Mouse (Mus musculus) fibroblast of lung, adult 2 months (primary cell): ENCODE results near the gene Fam83e.
A peak's percentile ranks its signal among the peaks of the same experiment; 100 is the strongest.

Experiments
- DNase-seq: peaks from one replicate; pipeline ENCODE4 v3.0.0-alpha.2; 2011; ENCODE audit warnings: low read depth

The Fam83e gene

DNA sequence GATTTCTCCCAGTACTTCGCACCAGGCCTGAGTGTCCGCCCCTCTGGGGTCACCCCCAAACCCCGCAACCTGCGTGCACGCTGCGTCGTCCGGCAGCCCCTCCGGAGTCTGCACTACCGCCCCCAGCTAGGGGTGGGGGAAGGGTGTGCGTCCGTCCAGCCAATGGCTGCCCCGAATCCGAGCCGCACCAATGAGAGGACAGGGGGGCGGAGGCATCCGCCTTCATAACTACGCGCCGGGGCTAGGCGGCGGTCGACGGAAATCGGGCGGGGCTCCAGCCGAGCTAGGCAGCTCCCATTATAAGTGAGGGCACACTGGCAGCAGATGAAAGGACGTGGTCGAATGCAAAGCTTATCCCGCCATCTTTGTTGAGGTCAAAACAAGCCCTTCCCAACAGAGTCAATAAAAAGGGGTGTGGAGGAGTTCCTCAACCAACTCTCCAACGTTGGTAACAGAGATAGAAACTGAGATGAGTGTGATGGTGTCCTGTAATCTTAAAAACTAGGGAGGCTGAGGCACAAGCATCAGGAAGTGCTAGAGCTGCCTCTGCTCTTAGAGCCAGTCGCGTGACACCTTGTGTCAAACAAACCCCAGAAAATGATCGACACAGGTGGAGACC is 5.8 kb upstream of the Fam83e start, which contains the start of gene Rpl18:
Gene Rpl18, plus strand, starts transcription at position 368 of the 619 bp plus-strand sequence.
- peak; percentile 92 for DNase-seq

- no peak for DNase-seq
Observed at GRCm38 (mm10) chr7:45715741-45716459, 5.1 kb upstream of the Fam83e start.

DNA sequence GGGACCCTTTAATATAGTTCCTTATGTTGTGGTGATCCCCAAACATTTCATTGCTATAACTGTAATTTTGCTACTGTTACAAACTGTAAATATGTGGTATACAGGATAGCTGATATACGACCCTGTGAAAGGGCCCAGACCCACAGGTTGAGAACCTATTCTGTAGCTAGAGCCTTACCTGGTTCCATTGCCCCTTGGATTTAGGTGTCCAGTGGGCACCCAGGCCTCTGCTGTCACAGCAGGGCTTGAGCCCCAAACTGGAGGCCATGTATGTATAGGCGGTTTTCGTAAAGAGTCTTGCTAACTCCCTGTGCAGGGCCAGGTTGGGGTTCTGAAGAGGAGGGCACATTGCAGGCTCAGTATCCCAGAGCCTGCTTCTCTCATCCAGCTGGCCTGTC is 4.6 kb upstream of the Fam83e start:
- DNase-seq: no peak

- no peak for DNase-seq
Observed at GRCm38 (mm10) chr7:45716952-45717917, 3.8 kb upstream of the Fam83e start.

- DNase-seq: peak; percentile 90
Observed at GRCm38 (mm10) chr7:45717918-45718297, 3.1 kb upstream of the Fam83e start, which contains the start of gene Sphk2. TSS of gene Sphk2 (minus strand) at chr7:45718002.

- no peak for DNase-seq
Observed at GRCm38 (mm10) chr7:45718331-45718730, 2.7 kb upstream of the Fam83e start.

GRCm38 (mm10) chr7:45719180-45719579 is 1.8 kb upstream of the Fam83e start:
- no peak for DNase-seq

DNA sequence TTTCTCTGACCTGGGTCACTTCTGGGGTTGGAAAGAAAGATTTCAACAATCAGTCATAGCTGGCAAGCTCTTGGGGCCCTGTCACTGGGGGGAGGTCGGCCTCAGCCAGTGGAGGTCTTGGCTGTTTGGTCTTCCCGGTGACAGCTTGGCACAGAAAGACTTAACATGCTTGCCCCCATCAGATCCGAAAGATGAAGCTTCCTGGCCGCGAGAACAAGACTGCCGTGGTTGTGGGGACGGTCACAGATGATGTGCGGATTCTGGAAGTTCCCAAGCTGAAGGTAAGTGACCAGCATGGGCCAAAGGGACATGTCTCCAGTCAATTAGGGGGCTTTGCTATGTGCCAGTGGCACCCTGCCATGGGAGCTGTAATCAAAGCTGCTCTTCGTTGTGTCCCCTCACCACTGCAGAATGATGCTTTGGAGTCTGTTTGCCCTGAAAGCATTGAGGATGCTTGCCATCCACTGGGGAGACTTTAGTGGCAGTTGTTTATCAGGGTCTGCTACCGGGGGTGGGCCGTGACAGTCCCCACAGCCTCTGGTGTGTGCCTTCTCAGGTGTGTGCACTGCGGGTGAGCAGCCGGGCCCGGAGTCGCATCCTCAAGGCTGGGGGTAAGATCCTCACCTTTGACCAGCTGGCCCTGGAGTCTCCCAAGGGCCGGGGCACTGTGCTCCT is 1.1 kb upstream of the Fam83e start:
- DNase-seq: no peak

GRCm38 (mm10) chr7:45721234-45721571 is 191 bp downstream of the Fam83e start:
- no peak for DNase-seq

DNA sequence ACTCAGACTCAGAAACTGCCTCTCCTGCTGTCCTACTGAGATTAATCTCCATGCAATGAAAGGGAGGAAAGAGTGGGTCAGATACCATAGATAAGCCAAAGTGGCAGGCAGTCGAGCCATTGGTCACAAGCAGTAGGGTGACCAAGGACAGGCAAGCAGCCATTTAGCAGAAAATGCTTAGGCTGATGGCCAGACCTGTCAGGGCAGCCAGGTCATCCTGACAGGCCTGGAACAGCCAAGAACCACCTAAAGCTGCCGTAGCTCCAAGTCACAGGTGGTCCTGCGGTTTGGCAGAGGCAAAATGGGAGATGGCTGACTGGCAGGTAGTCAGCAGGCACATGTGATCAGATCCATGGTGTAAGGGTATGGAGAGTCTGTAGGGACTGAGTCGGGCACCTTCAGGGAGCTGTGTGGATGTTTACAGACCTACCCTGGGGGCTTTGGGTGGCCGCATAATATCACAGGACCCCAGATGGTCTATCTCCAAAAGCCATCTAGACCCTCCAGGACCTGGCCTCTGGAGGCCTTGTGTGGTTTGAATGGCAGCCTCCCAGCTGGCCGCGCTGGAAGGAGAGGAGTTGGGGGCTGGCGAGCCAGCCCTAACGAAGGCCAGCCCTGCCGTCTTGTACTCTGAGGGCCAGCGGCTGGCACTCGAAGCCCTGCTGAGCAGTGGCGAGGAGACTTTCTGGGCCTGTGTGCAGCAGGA is 783 bp downstream of the Fam83e start:
- DNase-seq: no peak

GRCm38 (mm10) chr7:45722348-45722713 is 1.3 kb downstream of the Fam83e start:
- DNase-seq: no peak

DNA sequence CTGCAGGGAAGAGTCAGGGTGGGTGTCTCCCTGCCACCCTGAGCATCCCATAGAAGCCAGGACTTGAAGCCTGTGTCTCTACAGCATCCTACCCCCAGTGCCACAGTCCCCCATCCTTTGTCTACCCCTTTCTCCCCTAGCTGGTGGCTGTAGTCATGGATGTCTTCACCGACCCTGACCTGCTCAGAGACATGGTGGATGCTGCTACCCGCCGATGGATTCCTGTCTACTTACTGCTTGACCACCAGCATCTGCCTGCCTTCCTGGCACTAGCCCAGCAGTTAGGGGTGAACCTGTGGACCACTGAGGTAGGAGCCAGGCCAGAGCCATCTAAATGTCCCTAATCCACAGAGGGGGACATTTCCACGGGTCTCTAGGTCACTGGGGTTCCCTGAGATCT is 2.3 kb downstream of the Fam83e start:
- no peak for DNase-seq

DNA sequence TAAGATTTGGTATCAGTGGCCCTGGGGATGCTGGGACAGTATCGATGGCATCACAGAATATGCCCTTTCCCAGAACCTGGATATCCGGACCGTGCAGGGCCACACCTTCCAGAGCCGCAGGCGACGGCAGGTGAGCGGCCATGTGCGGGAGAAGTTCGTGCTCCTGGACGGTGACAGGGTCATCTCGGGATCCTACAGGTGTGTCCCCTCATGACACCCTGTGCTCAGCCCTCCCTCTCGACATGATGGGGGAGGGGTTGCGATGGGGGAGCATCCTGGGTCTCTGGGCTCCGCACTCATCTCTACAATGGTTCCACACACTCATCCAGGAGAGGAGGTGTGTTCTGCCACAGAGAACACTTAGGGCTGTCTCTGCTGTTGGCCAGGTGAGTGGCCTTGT is 2.8 kb downstream of the Fam83e start:
- DNase-seq: no peak

DNA sequence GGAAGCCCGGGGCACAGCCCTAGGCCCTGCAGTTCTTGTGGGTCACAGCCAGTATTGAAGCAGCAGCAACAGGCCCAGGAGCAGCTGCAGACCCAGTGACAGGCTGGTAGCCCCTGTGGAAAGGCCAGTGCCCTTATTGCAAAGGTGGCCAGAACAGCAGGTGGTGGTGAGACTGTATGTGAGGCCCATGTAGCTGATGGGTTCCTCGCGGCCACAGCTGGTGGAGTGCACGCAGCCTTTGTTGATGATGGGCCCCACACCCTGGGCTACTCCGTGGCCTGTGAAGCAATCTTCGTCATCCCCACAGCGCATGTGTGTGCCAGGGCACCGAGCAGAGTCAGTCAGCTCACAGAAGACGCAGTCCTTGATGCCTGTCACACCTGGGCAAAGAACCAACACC is 4.1 kb downstream of the Fam83e start:
- no peak for DNase-seq

DNA sequence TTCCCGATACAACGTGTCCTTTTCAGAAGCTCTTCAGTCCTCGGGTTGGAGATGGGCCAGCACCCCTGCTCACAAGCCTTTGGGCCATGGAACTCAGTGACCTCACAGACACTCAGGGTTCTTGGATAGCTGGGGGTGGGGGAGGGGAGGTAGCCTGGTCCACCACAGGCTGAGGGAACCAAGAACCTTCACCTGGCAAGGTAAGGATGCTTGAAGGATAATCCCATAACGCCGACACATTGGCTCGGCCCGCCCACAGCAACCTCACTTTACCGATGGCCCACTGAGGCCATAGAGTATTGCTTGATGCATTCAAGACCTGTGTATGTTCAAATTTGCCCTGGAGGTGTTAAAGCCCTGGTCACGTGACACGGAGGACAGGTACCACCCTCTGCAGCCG is 4.7 kb downstream of the Fam83e start, which contains the start of gene Spaca4:
Gene Spaca4, minus strand, starts transcription at position 101 of the 400 bp plus-strand sequence.
- DNase-seq: no peak

GRCm38 (mm10) chr7:45726419-45726818 is 5.4 kb downstream of the Fam83e start:
- no peak for DNase-seq

- DNase-seq: no peak
Observed at GRCm38 (mm10) chr7:45727625-45728024, 6.6 kb downstream of the Fam83e start.

GRCm38 (mm10) chr7:45730727-45731431 is 9.9 kb downstream of the Fam83e start:
- DNase-seq: no peak

GRCm38 (mm10) chr7:45733477-45733876 is 12.5 kb downstream of the Fam83e start:
- no peak for DNase-seq

DNA sequence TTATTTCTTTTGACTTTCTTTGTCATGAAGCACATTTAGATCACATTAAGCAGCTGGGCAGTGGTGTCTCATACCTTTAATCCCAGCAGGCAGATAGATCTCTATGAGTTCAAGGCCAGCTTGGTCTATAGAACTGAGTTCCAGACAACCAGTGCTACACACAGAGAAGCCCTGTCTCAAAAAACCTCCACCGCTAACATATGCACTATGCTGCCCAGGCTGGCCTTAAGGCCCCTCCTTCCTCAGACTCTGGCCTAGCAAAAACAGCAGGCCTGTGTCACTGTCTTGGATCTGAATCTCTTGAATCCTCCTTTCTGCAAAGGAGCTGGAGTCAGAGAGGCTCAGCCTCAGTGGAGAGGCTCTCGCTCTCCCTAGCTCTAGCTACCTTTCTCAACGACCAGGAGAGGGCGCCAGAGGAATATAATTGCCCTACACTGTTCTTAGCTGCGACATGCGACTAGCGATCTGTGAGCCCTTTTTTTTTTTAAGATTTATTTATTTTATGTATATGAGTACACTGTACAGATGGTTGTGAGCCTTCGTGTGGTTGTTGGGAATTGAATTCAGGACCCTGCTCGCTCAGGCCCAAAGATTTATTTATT is 18.3 kb downstream of the Fam83e start:
- DNase-seq: peak; percentile 52
